Mouse (Mus musculus) hematopoietic multipotent progenitor cell, adult 10-12 weeks (in vitro differentiated cells): Measurements from ENCODE around the gene Acat1. TPM values are rescaled to one million over a fixed set of nuclear protein-coding genes. Genes with fewer than 3 reads are reported as not detected.

ENCODE experiments used
- polyA plus RNA-seq: library from polyadenylated mRNA; stranded (reverse); fragments of >175 nt; gene quantifications from 2 replicates; pipeline ENCODE4 v1.2.3, GENCODE M21; 2012; ENCODE audit warnings: low replicate concordance

The Acat1 gene
- polyA plus RNA-seq: 1.4 and 71.7 TPM in 2 replicates

GRCm38 (mm10) chr9:53609968-53610781, at the start of gene Acat1:
Gene Acat1, minus strand, starts transcription at chr9:53610382.

GRCm38 (mm10) chr9:53536558-53537320, 73.4 kb downstream of the Acat1 start, which contains the start of the genes Atm and Npat:
Gene Atm, minus strand, starts transcription at chr9:53536740.
Gene Npat, plus strand, starts transcription at chr9:53537047.

Other genes starting within 250 kb of the Acat1 start
- gene Kdelc2, start 226.4 kb downstream of the Acat1 start, polyA plus RNA-seq: 0.73 and 0.83 TPM in 2 replicates
- 0.15 TPM in 1 of 2 replicates, not detected in the other for gene 4930550C14Rik, start 208.1 kb downstream of the Acat1 start, polyA plus RNA-seq
- gene Atm, start 73.6 kb downstream of the Acat1 start, polyA plus RNA-seq: 0.68 and 2.6 TPM in 2 replicates
- 0.96 and 1.1 TPM in 2 replicates for gene Npat, start 73.3 kb downstream of the Acat1 start, polyA plus RNA-seq
- 4.9 and 9.8 TPM in 2 replicates for gene Cul5, start 59.6 kb upstream of the Acat1 start, polyA plus RNA-seq
- gene Rab39, start 95.8 kb upstream of the Acat1 start, polyA plus RNA-seq: 2.6 and 3.7 TPM in 2 replicates
- gene Slc35f2, start 161.2 kb upstream of the Acat1 start, polyA plus RNA-seq: 0.55 and 1.5 TPM in 2 replicates
- gene Sln, start 239.8 kb upstream of the Acat1 start, polyA plus RNA-seq: not detected in 2 replicates